Mouse (Mus musculus) lung, embryonic 15.5 days (tissue): Measurements from ENCODE around the gene Tyw1. TPM values are rescaled to one million over a fixed set of nuclear protein-coding genes. Genes with fewer than 3 reads are reported as not detected.

ENCODE experiments used
- ATAC-seq: fragments of 200-750 bp; cut with Nextera tagmentation; 2 replicates; pipeline ENCODE4 v1.8.0; 2017; ENCODE audit warnings: moderate number of reproducible peaks, borderline replicate concordance; ENCODE audit not compliant: low FRiP score, low TSS enrichment; ENCODE audit errors: extremely low read depth
- H3K27ac ChIP-seq: fragments of 300-500 bp; sonication (generic); 2 replicates; pipeline ENCODE4 v1.5.1; 2015; ENCODE audit warnings: moderate library complexity, mild to moderate bottlenecking, inconsistent platforms
- H3K27me3 ChIP-seq: fragments of 300-500 bp; sonication (generic); 2 replicates; pipeline ENCODE4 v1.6.1; 2015; ENCODE audit warnings: inconsistent platforms
- H3K36me3 ChIP-seq: fragments of 300-500 bp; sonication (generic); 2 replicates; pipeline ENCODE4 v1.6.1; 2015; ENCODE audit warnings: inconsistent platforms
- H3K4me1 ChIP-seq: fragments of 300-500 bp; sonication (generic); 2 replicates; pipeline ENCODE4 v1.6.1; 2015; ENCODE audit warnings: inconsistent platforms
- H3K4me2 ChIP-seq: fragments of 300-500 bp; sonication (generic); 2 replicates; pipeline ENCODE4 v1.6.1; 2015; ENCODE audit warnings: inconsistent platforms, mild to moderate bottlenecking, moderate library complexity
- H3K4me3 ChIP-seq: fragments of 300-500 bp; sonication (generic); 2 replicates; pipeline ENCODE4 v1.5.1; 2015; ENCODE audit warnings: mild to moderate bottlenecking, inconsistent platforms
- H3K9ac ChIP-seq: fragments of 300-500 bp; sonication (generic); 2 replicates; pipeline ENCODE4 v1.6.1; 2015; ENCODE audit warnings: inconsistent platforms
- H3K9me3 ChIP-seq: fragments of 300-500 bp; sonication (generic); 2 replicates; pipeline ENCODE4 v1.6.1; 2016; ENCODE audit warnings: inconsistent platforms
- WGBS: fragments of 180-500 bp; shearing (Covaris S2); methylation state at CpG from one replicate; pipeline ENCODE4 v1.1.7; 2015; 5-methylcytosine and 5-hydroxymethylcytosine counted together
- polyA plus RNA-seq: library from polyadenylated mRNA; unstranded; fragments of >200 nt; fragmentation: Nextera tagmentation; extraction: Ambion mirVana; gene quantifications from 2 replicates; pipeline ENCODE4 v1.2.1, GENCODE M21; 2015

The Tyw1 gene
- polyA plus RNA-seq, 1 experiment from 2014 or later = 25.9 TPM

GRCm38 (mm10) chr5:130266651-130267050, 11.2 kb downstream of the Tyw1 start:
- 83% methylated on average over 7 of the region's 7 CpGs for WGBS
- H3K9me3 ChIP-seq = no peaks in the 10 kb centered on the region
- peaks cover 56% of the 10 kb centered on the region for H3K36me3 ChIP-seq

GRCm38 (mm10) chr5:130267316-130267715, 11.9 kb downstream of the Tyw1 start:
- ATAC-seq = no peak
- Histone ChIP-seq H3K9me3 (no peaks in the 10 kb centered on the region), H3K4me2 (no peak overlapping the region), H3K9ac (no peak overlapping the region), H3K4me3 (no peak overlapping the region), H3K36me3 (peaks cover 63% of the 10 kb centered on the region), H3K4me1 (no peaks in the 10 kb centered on the region), H3K27me3 (no peaks in the 10 kb centered on the region), H3K27ac (no peak overlapping the region)
- 79% methylated on average over 1 of the region's 1 CpGs for WGBS

More at GRCm38 (mm10) chr5:130266651-130267050, 11.2 kb downstream of the Tyw1 start:
- no peaks in the 10 kb centered on the region for H3K27me3 ChIP-seq
- no peaks in the 10 kb centered on the region for H3K4me1 ChIP-seq
- H3K4me2 ChIP-seq = no peak overlapping the region
- no peak overlapping the region for H3K27ac ChIP-seq
- H3K4me3 ChIP-seq = no peak overlapping the region
- H3K9ac ChIP-seq = no peak overlapping the region
- ATAC-seq = no peak

GRCm38 (mm10) chr5:130268976-130269375, 13.6 kb downstream of the Tyw1 start:
- H3K36me3 ChIP-seq = peaks cover 63% of the 10 kb centered on the region
- no peaks in the 10 kb centered on the region for H3K9me3 ChIP-seq
- no peak overlapping the region for H3K4me2 ChIP-seq
- no peaks in the 10 kb centered on the region for H3K4me1 ChIP-seq
- no peak overlapping the region for H3K27ac ChIP-seq
- ATAC-seq = no peak
- no peak overlapping the region for H3K4me3 ChIP-seq
- 73% methylated on average over 11 of the region's 11 CpGs for WGBS
- no peak overlapping the region for H3K9ac ChIP-seq
- no peaks in the 10 kb centered on the region for H3K27me3 ChIP-seq

DNA sequence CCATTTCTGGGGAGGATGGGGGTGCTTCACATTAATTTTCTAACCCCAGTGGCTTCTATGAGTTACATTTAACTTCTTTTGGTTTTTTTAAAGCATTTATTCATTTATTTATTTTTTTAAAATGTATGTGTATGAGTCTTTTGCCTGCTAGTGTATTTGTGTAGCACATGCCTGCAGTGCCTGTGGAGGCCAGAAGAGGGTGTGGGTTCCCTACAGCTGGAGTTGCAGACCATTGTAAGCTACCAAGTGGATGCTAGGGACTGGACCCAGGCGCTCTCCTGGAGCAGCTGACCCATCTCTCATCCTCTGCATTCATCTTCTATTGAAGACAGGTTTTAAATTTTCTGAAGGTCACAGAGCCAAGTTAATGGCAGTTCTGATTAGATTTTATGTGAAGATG, 16.9 kb downstream of the Tyw1 start:
- no peak for ATAC-seq
- H3K4me3 ChIP-seq = no peak overlapping the region
- WGBS = 94% methylated on average over 1 of the region's 1 CpGs
- no peak overlapping the region for H3K4me2 ChIP-seq
- H3K27ac ChIP-seq = no peak overlapping the region
- no peaks in the 10 kb centered on the region for H3K4me1 ChIP-seq
- H3K27me3 ChIP-seq = no peaks in the 10 kb centered on the region
- no peak overlapping the region for H3K9ac ChIP-seq
- H3K36me3 ChIP-seq = peaks cover 47% of the 10 kb centered on the region
- no peaks in the 10 kb centered on the region for H3K9me3 ChIP-seq

DNA sequence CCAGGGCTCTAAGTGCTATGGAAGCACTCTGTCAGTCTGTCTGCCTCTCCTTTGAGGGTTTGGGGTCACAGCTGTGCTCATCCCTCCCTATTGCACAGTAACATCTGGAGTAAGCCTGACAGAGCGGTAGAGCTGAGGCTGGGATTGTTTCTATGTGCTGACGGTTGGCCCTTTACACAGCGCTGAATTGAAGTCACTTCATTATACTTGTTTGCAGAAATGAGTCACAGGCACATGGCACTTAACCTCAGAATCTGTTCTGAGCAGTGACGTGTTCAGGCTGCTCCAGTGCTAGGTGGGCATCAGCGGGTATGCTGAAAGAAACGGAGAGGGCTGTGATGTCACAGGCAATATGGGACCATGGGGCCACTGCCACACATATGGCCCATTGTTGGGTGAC, 17.6 kb downstream of the Tyw1 start:
- no peak overlapping the region for H3K4me2 ChIP-seq
- no peak overlapping the region for H3K4me3 ChIP-seq
- no peak overlapping the region for H3K9ac ChIP-seq
- no peaks in the 10 kb centered on the region for H3K9me3 ChIP-seq
- peaks cover 43% of the 10 kb centered on the region for H3K36me3 ChIP-seq
- 81% methylated on average over 6 of the region's 6 CpGs for WGBS
- H3K27me3 ChIP-seq = no peaks in the 10 kb centered on the region
- no peaks in the 10 kb centered on the region for H3K4me1 ChIP-seq
- H3K27ac ChIP-seq = no peak overlapping the region
- no peak for ATAC-seq

GRCm38 (mm10) chr5:130275509-130275908, 20.1 kb downstream of the Tyw1 start:
- Histone ChIP-seq H3K9me3 (no peaks in the 10 kb centered on the region), H3K27me3 (no peaks in the 10 kb centered on the region), H3K36me3 (peaks cover 44% of the 10 kb centered on the region; the same call in 1 of the 2 replicates), H3K27ac (no peak overlapping the region), H3K9ac (no peak overlapping the region), H3K4me3 (no peak overlapping the region), H3K4me2 (no peak overlapping the region), H3K4me1 (no peaks in the 10 kb centered on the region)
- no peak for ATAC-seq
- 47% methylated on average over 4 of the region's 4 CpGs for WGBS

DNA sequence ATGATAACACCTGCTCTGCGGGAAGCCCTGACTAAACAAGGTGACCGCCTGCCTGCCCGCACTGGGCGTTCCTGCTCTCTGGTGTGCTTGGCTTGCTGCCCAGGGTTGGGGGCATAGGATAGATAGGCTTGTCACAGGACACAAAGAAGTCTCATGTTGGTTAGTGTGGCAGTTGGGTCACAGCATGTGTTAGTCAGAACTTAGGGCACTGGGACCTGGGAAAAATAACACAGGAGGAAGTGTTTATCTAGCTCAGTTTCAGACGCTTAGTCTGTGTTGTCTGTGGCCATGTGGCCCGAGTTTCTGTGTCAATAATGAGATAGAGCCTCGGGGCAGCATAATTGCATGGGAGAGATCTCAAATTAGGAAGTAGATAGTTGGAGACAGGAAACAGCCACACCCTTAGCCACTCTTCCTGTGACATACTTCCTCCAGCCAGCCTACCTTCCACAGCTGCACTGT, 22.6 kb downstream of the Tyw1 start:
- no peak overlapping the region for H3K4me3 ChIP-seq
- H3K27me3 ChIP-seq = no peaks in the 10 kb centered on the region
- H3K27ac ChIP-seq = no peak overlapping the region
- ATAC-seq = no peak
- H3K4me1 ChIP-seq = no peaks in the 10 kb centered on the region
- H3K9me3 ChIP-seq = no peaks in the 10 kb centered on the region
- H3K4me2 ChIP-seq = no peak overlapping the region
- H3K9ac ChIP-seq = no peak overlapping the region
- peaks cover 34% of the 10 kb centered on the region; the same call in 1 of the 2 replicates for H3K36me3 ChIP-seq
- 76% methylated on average over 7 of the region's 7 CpGs for WGBS

GRCm38 (mm10) chr5:130283079-130283732, 27.8 kb downstream of the Tyw1 start:
- no peak overlapping the region for H3K9ac ChIP-seq
- no peak overlapping the region for H3K4me3 ChIP-seq
- no peak for ATAC-seq
- no peaks in the 10 kb centered on the region for H3K4me1 ChIP-seq
- no peak overlapping the region for H3K27ac ChIP-seq
- H3K27me3 ChIP-seq = no peaks in the 10 kb centered on the region
- whole genome bisulfite sequencing = 91% methylated on average over 9 of the region's 9 CpGs
- H3K9me3 ChIP-seq = no peaks in the 10 kb centered on the region
- peaks cover 37% of the 10 kb centered on the region; the same call in 1 of the 2 replicates for H3K36me3 ChIP-seq
- no peak overlapping the region for H3K4me2 ChIP-seq

- H3K4me3 ChIP-seq = no peak overlapping the region
- WGBS = 89% methylated on average over 7 of the region's 7 CpGs
- H3K4me1 ChIP-seq = no peaks in the 10 kb centered on the region
- ATAC-seq = no peak
- H3K9ac ChIP-seq = no peak overlapping the region
- H3K27me3 ChIP-seq = no peaks in the 10 kb centered on the region
- no peak overlapping the region for H3K4me2 ChIP-seq
- no peaks in the 10 kb centered on the region for H3K9me3 ChIP-seq
- H3K36me3 ChIP-seq = peaks cover 31% of the 10 kb centered on the region
- H3K27ac ChIP-seq = no peak overlapping the region
Measured at GRCm38 (mm10) chr5:130288106-130288505, 32.7 kb downstream of the Tyw1 start.

DNA sequence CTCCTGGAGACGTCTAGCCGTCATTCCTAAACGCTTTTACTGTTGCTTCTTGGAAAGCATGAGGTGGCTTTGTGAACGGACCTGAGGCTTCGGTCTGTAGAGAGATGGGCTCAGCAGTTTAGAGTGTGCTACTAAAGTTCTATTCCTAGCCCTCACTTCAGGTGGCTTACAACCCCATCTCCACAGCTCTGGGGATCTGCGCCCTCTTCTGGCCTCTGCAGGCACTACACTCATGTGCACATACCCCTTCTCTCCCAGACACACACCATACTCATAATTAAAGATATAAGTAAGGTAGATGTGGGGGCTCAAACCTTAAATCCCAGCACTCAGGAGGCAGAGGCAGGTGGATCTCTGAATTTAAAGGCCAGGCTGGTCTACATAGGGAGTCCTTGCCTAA, 34.8 kb downstream of the Tyw1 start:
- no peaks in the 10 kb centered on the region for H3K27me3 ChIP-seq
- no peaks in the 10 kb centered on the region for H3K9me3 ChIP-seq
- no peak overlapping the region for H3K4me3 ChIP-seq
- no peak overlapping the region for H3K9ac ChIP-seq
- H3K4me1 ChIP-seq = no peaks in the 10 kb centered on the region
- H3K4me2 ChIP-seq = no peak overlapping the region
- no peak overlapping the region for H3K27ac ChIP-seq
- ATAC-seq = no peak
- WGBS = 96% methylated on average over 6 of the region's 6 CpGs
- H3K36me3 ChIP-seq = peaks cover 23% of the 10 kb centered on the region

DNA sequence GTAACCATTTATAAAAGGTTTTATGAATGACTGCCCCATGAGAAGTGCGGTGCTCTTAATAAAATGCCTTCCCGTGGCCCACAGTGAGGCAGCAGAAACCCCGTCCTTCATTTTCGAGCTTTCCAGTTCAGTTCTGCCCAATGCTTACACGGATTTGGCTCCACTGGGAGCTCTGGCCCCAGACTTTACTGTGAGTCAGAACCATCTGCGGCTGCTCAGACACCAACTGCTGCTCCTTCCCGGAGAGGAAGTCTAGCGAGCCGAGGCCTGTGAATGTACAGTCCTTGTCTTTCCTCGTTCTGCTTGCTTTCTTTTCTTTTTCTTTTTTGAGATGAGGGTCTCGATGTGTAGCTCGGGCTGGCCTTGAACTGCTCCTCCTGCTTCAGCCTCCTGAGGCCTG, 35.4 kb downstream of the Tyw1 start:
- H3K36me3 ChIP-seq = peaks cover 23% of the 10 kb centered on the region
- H3K9me3 ChIP-seq = no peaks in the 10 kb centered on the region
- H3K4me3 ChIP-seq = no peak overlapping the region
- no peak overlapping the region for H3K27ac ChIP-seq
- WGBS = 91% methylated on average over 12 of the region's 12 CpGs
- no peak overlapping the region for H3K9ac ChIP-seq
- H3K4me1 ChIP-seq = no peaks in the 10 kb centered on the region
- H3K4me2 ChIP-seq = no peak overlapping the region
- no peaks in the 10 kb centered on the region for H3K27me3 ChIP-seq
- ATAC-seq = no peak

- H3K27me3 ChIP-seq = no peaks in the 10 kb centered on the region
- no peak overlapping the region for H3K27ac ChIP-seq
- ATAC-seq = no peak
- no peak overlapping the region for H3K4me2 ChIP-seq
- WGBS = 74% methylated on average over 4 of the region's 4 CpGs
- H3K36me3 ChIP-seq = peaks cover 32% of the 10 kb centered on the region
- H3K9me3 ChIP-seq = no peaks in the 10 kb centered on the region
- H3K4me3 ChIP-seq = no peak overlapping the region
- no peaks in the 10 kb centered on the region for H3K4me1 ChIP-seq
- H3K9ac ChIP-seq = no peak overlapping the region
Measured at GRCm38 (mm10) chr5:130292976-130293375, 37.6 kb downstream of the Tyw1 start.

DNA sequence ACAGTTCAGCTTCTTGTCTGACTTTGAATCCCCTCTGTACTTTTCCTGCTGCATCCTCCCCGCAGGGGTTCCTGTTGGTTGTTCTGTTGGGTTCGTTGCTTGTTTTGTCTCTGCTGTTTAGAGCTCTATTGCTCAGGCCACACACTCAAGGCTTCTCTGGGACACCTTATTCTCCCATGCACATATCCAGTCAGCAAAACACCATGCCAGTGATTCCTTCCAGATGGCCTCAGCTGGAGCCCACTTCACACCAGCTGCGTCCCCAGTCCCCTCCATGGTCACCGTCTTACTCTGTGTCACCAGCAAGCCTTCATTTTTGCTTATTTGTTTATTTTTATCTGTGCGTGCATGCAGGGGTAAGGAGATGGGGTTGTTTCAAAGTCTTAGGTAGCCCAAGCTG, 38.5 kb downstream of the Tyw1 start:
- H3K36me3 ChIP-seq = peaks cover 27% of the 10 kb centered on the region
- no peaks in the 10 kb centered on the region for H3K4me1 ChIP-seq
- 70% methylated on average over 5 of the region's 5 CpGs for WGBS
- no peaks in the 10 kb centered on the region for H3K27me3 ChIP-seq
- no peaks in the 10 kb centered on the region for H3K9me3 ChIP-seq
- ATAC-seq = no peak
- no peak overlapping the region for H3K4me2 ChIP-seq
- no peak overlapping the region for H3K4me3 ChIP-seq
- H3K27ac ChIP-seq = no peak overlapping the region
- H3K9ac ChIP-seq = no peak overlapping the region
